Mouse (Mus musculus) right cerebral cortex, postnatal 4 days (tissue): ENCODE results near the gene Nfix.
"Not testable (repeated sequence)": the region's sequence is repeated elsewhere in the genome, so short reads cannot be mapped to it uniquely, and the experiment has no call there.

Source experiments
- DNase-seq: peaks from one replicate; pipeline ENCODE4 v3.0.0-alpha.2; 2022

The Nfix gene

GRCm38 (mm10) chr8:84689091-84689915, 110.8 kb downstream of the Nfix start:
- peak; percentile 82 for DNase-seq

DNA sequence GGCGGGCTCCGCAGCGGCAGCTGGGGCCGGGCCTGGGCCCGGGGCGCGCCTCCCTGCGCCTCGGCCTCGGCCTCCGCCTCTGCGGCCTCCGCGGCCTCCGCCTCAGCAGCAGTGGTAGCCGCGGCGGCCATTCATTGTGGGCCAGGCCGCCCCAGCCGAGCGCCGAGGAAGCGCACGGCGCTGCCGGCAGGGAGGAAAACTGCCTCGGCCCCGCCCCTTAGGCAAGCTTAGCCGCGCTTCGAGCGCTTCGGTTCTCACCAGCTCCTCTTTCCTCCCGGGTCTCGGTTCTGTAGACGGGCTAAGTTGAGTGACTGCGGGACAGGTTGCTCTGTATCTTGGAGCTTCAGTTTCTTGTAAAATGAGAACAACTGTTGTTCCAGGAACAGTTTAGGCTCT, 112.4 kb downstream of the Nfix start, which contains the start of gene Nacc1:
TSS of gene Nacc1 (minus strand) at position 158 of the 396 bp plus-strand sequence.
- DNase-seq = peak; percentile 82

DNA sequence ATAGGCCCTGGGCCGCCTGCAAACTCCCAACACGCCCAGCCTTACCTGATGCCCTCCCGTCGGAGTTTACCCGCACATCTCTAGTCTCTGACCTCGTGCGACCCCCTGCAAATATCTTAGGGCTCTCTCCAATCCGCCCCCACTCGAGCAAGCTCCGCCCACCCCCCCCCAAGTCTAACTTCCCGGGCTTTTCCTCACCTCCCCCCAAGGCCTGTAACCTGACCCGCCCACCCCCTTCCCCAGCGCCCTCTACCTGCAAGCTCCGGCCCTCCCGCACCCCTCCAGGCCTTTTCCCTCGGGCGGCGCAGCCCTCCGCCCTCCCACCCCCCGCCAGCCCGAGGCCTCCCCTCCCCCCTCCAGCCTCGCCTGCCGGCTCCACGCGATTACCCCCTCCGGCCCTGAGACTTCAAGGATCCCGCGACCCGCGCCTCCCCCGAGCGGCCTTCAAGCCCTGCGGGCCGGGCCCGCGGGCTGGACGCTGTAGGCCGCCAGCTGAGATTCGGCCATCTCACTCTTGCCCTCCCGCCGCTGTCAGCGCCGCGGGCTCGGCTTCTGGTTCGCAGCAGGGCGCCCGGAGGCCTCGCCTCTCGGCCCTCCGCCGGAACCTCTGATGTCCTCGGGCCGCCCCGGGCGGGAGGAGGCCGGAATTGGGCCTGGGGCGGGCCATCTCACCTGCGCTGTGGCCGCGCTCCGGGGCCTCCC, 113.0 kb downstream of the Nfix start:
- peak; percentile 33 for DNase-seq

GRCm38 (mm10) chr8:84686191-84687002, 113.7 kb downstream of the Nfix start, which contains the start of gene Trmt1:
Trmt1 (plus strand) TSS chr8:84686307.
- no peak for DNase-seq

DNA sequence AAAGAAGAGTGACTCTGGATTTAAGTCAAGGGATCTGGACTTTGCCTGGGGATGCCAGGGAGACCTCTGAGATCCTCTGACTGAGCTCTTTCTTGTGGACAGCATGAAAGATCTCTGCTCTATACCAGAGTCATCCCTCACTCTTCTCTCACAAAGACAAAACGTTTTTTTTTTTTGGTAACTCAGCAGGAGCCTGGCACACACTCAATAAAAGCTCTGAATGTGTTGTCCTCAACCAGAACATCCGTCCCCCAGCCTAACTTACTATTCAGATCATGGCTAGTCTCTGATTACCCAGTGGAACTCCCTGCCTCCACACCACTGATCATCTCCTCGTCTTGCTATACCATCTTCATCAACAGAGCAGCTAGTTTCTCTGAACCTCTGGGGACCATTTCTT, 115.6 kb downstream of the Nfix start:
- no peak for DNase-seq

- DNase-seq = no peak
Observed at GRCm38 (mm10) chr8:84682257-84682656, 117.9 kb downstream of the Nfix start.

- DNase-seq = no peak
Observed at GRCm38 (mm10) chr8:84681476-84681875, 118.7 kb downstream of the Nfix start.

DNA sequence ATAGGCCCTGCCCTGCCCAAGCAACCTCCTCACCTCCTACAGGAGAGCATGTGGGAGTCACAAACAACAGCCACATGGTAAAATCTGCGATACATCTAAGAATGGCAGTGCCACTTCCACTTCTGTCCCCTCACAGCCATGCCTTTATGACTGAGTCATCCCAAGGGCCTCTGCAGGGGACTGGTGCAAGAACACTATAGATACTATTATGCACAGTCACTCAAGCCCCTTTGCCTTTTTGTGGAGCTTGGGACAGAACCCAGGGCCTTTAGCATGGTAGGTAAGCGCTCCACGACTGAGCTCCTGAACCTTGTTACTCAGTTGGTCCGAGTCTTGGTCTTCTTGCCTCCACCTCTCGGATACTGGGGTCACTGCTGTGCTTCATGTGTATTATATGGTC, 122.8 kb downstream of the Nfix start:
- no peak for DNase-seq

DNA sequence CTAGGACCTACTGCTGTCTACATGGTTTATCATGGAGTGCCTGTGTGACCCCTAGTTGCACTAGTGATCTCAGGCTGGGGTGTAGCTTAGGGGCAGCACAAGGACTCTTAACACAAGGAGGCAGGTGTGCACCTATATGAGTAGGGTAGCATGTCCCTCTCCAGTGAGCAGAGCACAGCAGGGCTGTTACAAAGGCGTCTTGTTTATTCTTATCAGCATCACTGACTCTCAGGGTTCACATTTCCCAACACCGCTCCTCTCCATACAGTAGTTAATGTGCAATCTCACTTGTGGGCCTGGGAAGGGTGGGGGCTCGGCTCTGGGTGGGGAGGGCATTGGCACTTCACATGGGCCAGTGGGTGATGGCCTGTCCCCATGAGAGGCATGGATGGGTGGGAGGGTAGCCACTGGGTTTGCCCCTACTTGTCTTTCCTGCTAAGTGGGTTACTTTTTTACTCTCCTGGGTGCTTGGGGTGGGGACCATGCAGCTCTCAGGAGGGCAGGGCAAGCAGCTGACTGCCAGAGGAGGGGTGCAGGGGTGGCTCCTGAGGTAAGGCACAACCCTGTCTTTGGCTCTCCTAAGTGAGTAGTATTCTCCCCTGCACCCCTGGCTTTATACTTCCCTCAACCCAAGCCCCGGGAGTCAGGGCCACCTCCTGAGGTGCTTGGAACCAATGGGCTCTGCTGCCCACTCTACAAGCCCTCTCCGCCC, 129.7 kb downstream of the Nfix start:
- not testable (repeated sequence) for DNase-seq

- DNase-seq = no peak
Observed at GRCm38 (mm10) chr8:84668731-84669485, 131.2 kb downstream of the Nfix start.

DNA sequence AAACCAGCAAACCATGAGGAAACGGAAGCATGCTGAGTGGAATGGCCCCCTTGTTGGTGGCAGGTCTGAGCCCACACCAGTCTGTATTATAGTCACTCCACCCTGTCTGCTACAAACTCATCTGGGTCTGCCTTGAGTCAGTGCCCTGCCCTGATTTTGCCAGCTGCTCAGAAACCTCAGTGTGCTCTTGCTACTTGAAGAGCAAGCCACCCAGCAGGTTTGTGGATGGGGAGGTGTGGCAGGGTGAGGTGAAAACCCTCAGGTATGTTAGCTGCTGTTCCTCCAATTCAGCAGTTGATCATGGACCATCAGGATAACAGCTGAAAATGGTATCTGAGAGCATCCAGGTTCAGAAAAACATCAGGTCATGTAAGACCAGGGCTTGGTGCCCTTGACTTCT, 132.1 kb downstream of the Nfix start:
- no peak for DNase-seq

DNA sequence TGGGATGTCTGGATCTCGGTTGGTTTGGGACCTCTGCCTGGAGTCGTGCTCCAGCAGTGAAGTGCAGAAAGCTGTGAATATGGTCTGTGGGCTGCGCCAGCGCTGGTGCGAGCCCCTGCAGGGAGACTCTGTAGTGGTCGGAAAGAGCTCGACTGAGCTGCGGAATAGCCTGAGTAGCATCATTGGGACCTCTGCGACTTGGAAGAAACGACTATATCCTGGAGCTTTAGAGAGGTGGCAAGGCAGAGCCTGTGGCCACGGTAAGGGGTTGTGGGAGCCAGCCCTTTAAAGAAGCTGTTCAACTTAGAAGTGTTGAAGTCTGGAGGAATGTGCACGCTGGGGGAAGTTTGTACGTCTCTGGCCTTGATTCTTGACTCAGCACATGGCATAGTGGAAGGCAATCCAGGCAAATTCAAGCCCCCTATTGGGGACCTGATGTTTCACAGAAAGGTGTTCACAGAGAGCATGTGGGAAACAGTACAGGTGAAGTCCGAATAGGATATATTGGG, 134.7 kb downstream of the Nfix start:
- no peak for DNase-seq

GRCm38 (mm10) chr8:84664566-84665384, 135.4 kb downstream of the Nfix start:
- peak; percentile 78 for DNase-seq

GRCm38 (mm10) chr8:84663483-84664327, 136.4 kb downstream of the Nfix start:
- peak; percentile 90 for DNase-seq

DNA sequence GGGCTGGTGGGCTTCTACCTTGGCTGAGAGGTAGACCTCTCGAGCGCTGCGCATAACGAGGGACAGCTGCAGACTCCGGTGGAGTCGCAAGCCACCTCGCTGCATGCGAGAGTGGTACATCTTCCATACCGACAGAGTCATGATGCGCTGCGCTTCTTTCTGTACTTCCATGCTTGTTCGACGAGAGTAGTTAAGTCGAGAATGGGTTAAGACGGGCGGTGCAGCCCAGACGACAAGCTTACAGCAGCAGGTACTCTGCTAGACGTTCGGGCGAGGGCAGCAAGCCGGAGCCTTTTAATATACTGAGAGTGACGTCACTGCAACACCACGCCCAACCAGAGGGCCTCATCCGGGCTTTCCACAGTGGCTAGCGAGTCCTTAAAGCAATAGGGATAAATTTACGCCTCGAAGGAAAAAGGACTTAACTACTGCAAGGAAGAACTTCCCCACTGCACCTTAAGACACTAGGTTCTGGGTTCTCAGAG, 137.5 kb downstream of the Nfix start, which contains the start of gene Ier2:
TSS of gene Ier2 (minus strand) at position 272 of the 485 bp plus-strand sequence.
- DNase-seq = peak; percentile 81

DNA sequence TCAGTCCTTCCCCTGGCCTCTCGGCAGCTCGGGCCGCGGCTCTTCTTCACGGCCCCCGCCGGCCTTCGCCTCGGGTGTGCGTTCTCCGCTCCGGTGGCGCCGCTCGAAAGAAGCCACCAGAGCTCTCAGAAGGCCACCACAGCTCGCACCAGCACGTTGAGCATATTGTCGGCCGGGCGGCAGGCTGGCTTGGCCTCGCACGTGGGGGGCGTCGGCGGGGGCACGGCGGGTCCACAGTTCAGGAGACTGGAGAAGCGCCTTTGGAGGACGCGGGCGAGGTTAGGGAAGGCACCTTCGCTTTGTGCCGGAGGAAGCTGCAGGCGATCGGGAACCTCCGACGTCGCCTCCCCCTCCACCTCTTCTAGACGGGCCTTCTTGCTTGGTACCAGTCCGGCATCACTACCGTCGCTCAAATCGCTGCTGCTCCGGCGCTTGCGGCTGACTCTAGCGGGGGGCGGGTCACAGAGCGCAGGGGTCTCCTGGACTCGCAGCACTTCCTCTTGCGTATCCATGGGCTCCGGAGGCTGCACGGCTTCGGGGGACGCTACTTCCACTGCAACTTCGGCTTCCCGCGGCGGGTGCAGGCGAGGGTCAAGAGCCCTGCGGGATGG, 138.1 kb downstream of the Nfix start:
- DNase-seq = peak; percentile 45

GRCm38 (mm10) chr8:84661458-84661871, 138.7 kb downstream of the Nfix start:
- DNase-seq = no peak

GRCm38 (mm10) chr8:84660819-84661457, 139.2 kb downstream of the Nfix start:
- no peak for DNase-seq
